Mouse (Mus musculus): ENCODE measurements around the gene Lzts2. TPM values are rescaled to one million over a fixed set of nuclear protein-coding genes. Genes with fewer than 3 reads are reported as not detected.

Lzts2 gene
- polyA plus RNA-seq, 1 experiment from 2014 or later = 41.0 TPM

DNA sequence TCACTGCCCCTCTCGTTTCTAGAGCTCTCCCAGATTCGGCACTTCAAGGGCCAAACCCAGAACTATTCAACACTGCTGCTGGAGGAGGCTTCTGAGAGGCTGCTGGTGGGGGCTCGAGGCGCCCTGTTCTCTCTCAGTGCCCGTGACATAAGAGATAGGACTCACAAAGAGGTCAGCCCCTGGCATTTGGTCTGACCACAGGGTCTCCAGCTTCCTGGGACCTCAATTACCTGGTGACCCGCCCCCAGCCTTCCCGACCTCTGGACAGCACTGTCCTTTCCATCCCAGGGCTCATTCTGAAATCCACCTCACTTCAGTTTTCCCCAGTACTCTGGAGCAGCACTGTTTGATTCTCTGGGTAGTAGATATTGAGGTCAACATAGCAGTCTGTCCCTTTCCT lies 21.5 kb upstream of the Lzts2 start:
- H3K27me3 ChIP-seq (ENCODE audit: control insufficient read depth, insufficient read depth, low read length) = no peaks in the 10 kb centered on the region
- ATAC-seq (ENCODE audit: low FRiP score) (no peak), DNase-seq (ENCODE audit: low spot score) (no peak)
- no peaks in the 10 kb centered on the region for H3K36me3 ChIP-seq (ENCODE audit: control insufficient read depth, insufficient read depth, low read length)
- H3K9me3 ChIP-seq (ENCODE audit: control insufficient read depth, low read length) = no peaks in the 10 kb centered on the region
- H3K4me1 ChIP-seq (replicated peaks; ENCODE audit: control insufficient read depth, insufficient read depth, low read length) = peaks cover 5% of the 10 kb centered on the region; the same call in 1 of the 2 replicates
- H3K4me2 ChIP-seq (replicated peaks; ENCODE audit: low read depth, low read length) = no peak overlapping the region
- H3K27ac ChIP-seq (ENCODE audit: low read depth, low read length) = no peak overlapping the region
- 67% methylated on average over 7 of the region's 7 CpGs for WGBS
- H3K9ac ChIP-seq (ENCODE audit: low read depth, low read length) = no peak overlapping the region
- H3K4me3 ChIP-seq (ENCODE audit: low read depth, low read length) = no peak overlapping the region

DNA sequence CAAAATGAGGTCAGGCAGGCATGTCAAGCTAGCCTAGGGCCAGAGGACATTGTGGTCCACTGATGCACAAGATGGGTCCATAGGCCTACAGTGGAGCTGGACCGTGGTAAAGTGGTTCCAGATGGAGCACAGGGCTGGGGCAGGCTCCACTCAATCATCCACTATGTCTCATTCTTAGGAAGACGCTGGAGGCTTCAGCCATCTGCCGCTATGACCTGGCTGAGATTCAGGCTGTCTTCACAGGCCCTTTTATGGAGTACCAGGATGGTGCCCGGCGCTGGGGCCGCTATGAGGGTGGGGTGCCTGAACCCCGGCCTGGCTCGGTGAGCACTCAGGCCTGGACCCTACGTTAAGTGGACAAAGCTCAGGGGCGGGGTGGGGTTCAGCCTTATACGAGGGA lies 16.4 kb upstream of the Lzts2 start:
- no peaks in the 10 kb centered on the region for H3K9me3 ChIP-seq (ENCODE audit: control insufficient read depth, low read length)
- no peak for DNase-seq (ENCODE audit: low spot score)
- 78% methylated on average over 11 of the region's 11 CpGs for WGBS
- no peak overlapping the region for H3K4me2 ChIP-seq (replicated peaks; ENCODE audit: low read depth, low read length)
- ATAC-seq (ENCODE audit: low FRiP score) = no peak
- no peaks in the 10 kb centered on the region for H3K4me1 ChIP-seq (replicated peaks; ENCODE audit: control insufficient read depth, insufficient read depth, low read length)
- H3K27ac ChIP-seq (ENCODE audit: low read depth, low read length) = no peak overlapping the region
- 0 out of 2 replicates have a peak, but pooled peaks cover 3% of the 10 kb centered on the region for H3K36me3 ChIP-seq (ENCODE audit: control insufficient read depth, insufficient read depth, low read length)
- H3K4me3 ChIP-seq (ENCODE audit: low read depth, low read length) = no peak overlapping the region
- H3K27me3 ChIP-seq (ENCODE audit: control insufficient read depth, insufficient read depth, low read length) = no peaks in the 10 kb centered on the region
- H3K9ac ChIP-seq (ENCODE audit: low read depth, low read length) = no peak overlapping the region

DNA sequence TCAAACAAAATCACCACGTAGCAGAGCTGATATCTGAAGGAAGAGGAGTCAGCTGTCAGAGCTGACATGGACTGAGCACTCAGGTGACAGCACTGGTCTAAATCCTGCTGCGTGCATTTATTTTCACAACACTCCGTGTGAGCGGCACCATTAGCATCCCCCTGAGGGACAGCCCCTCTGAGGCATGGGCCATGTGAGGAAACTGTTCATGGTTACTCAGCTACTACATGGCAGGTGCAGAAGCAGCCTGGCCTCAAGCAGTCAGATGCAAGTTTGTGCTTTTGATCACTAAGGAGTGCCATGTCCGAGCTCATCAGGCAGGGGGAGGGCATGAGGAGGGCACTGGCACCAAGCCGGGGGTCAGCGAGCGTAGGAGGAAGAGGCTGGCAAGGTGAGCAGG lies 14.6 kb upstream of the Lzts2 start:
- Histone ChIP-seq H3K27me3 (ENCODE audit: control insufficient read depth, insufficient read depth, low read length) (no peaks in the 10 kb centered on the region), H3K4me2 (replicated peaks; ENCODE audit: low read depth, low read length) (no peak overlapping the region), H3K4me3 (ENCODE audit: low read depth, low read length) (no peak overlapping the region), H3K9ac (ENCODE audit: low read depth, low read length) (no peak overlapping the region), H3K27ac (ENCODE audit: low read depth, low read length) (no peak overlapping the region), H3K9me3 (ENCODE audit: control insufficient read depth, low read length) (no peaks in the 10 kb centered on the region), H3K4me1 (replicated peaks; ENCODE audit: control insufficient read depth, insufficient read depth, low read length) (no peaks in the 10 kb centered on the region), H3K36me3 (ENCODE audit: control insufficient read depth, insufficient read depth, low read length) (0 out of 2 replicates have a peak, but pooled peaks cover 3% of the 10 kb centered on the region)
- 90% methylated on average over 8 of the region's 8 CpGs for WGBS
- no peak for DNase-seq (ENCODE audit: low spot score)
- no peak for ATAC-seq (ENCODE audit: low FRiP score)

DNA sequence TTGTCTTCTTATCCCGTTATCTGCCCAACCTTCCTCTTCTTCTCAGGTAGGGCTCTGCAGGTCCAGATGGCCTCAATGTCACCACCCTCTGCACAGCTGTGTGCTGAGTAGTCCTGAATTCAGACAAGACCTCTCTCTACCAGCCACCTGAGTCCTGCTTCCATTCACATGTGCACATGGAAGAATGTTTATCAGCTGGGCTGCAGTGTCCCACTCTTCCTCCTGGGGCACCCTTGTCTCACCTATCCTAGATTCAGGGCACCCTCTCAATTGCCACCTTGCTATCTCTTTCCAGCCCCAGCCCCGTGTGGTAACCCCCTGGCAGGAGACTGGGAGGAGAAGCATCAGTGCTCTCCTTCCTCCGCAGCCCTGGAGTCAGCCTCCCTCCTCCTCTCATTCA lies 11.9 kb upstream of the Lzts2 start:
- no peak overlapping the region for H3K4me2 ChIP-seq (replicated peaks; ENCODE audit: low read depth, low read length)
- H3K9me3 ChIP-seq (ENCODE audit: control insufficient read depth, low read length) = no peaks in the 10 kb centered on the region
- H3K36me3 ChIP-seq (ENCODE audit: control insufficient read depth, insufficient read depth, low read length) = 0 out of 2 replicates have a peak, but pooled peaks cover 3% of the 10 kb centered on the region
- ATAC-seq (ENCODE audit: low FRiP score) (no peak), DNase-seq (ENCODE audit: low spot score) (no peak)
- H3K27me3 ChIP-seq (ENCODE audit: control insufficient read depth, insufficient read depth, low read length) = no peaks in the 10 kb centered on the region
- WGBS = 56% methylated on average over 3 of the region's 3 CpGs
- H3K27ac ChIP-seq (ENCODE audit: low read depth, low read length) = no peak overlapping the region
- no peak overlapping the region for H3K4me3 ChIP-seq (ENCODE audit: low read depth, low read length)
- H3K4me1 ChIP-seq (replicated peaks; ENCODE audit: control insufficient read depth, insufficient read depth, low read length) = peaks cover 4% of the 10 kb centered on the region; the same call in 1 of the 2 replicates
- no peak overlapping the region for H3K9ac ChIP-seq (ENCODE audit: low read depth, low read length)

DNA sequence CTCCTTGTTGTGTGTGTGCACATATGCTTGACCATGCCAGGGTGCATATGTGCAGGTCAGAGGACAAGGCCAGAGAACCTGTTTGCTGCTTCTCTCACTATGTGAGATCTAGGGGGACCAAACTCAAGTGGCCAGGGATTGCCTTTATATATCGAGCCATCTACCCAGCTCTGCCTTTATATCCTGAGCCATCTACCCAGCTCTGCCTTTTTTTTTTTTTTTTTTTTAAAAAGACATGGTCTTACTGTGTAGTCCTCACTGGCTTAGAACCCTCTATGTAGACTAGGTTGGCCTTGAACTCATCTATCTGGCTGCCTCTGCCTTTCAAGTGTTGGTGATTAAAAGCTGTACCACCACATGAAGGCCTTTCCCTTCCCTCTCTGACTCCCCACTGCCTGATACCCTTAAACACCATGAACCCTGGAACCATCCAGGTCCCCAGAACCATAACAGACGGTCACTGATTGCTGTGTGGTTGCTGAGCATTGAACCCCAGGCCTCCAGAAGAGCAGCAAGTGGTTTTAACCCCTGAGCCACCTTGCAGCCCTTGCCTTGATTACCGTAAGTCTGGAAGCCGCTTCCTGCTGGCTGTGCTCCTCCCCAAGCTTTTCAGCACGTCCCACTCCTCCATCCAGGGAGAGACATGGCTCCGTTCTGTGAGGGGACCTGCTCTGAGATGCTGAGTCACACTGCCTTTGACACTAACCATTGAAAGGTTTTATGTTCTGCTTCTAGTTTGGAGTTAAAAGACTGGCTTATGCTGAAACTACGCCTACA lies 10.3 kb upstream of the Lzts2 start:
- H3K9me3 ChIP-seq (ENCODE audit: control insufficient read depth, low read length) = no peaks in the 10 kb centered on the region
- no peak overlapping the region for H3K4me3 ChIP-seq (ENCODE audit: low read depth, low read length)
- 0 out of 2 replicates have a peak, but pooled peaks cover 3% of the 10 kb centered on the region for H3K36me3 ChIP-seq (ENCODE audit: control insufficient read depth, insufficient read depth, low read length)
- H3K27ac ChIP-seq (ENCODE audit: low read depth, low read length) = no peak overlapping the region
- H3K4me2 ChIP-seq (replicated peaks; ENCODE audit: low read depth, low read length) = no peak overlapping the region
- H3K27me3 ChIP-seq (ENCODE audit: control insufficient read depth, insufficient read depth, low read length) = no peaks in the 10 kb centered on the region
- H3K4me1 ChIP-seq (replicated peaks; ENCODE audit: control insufficient read depth, insufficient read depth, low read length) = peaks cover 4% of the 10 kb centered on the region; the same call in 1 of the 2 replicates
- no peak overlapping the region for H3K9ac ChIP-seq (ENCODE audit: low read depth, low read length)
- no peak for DNase-seq (ENCODE audit: low spot score)
- no peak for ATAC-seq (ENCODE audit: low FRiP score)
- WGBS = 89% methylated on average over 7 of the region's 7 CpGs

DNA sequence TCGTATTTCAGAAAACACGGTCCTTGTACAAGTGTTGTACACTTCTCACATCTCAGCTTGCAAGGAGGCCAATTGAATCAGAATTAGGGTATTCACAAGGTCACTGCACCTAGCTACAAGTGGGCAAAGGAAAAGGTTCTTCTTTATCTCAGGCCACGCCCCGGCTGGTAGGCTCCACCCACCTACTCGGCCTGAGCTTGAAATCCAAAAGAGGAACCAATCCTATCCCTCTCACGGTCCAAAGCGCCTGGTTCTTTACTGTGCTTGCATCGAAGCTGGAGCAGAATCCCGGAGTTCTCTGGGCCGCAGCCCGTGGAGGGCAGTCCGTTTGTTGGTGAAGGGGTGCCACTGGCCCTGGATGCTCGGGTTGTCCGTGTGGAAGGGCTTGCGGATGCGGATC lies 8.8 kb upstream of the Lzts2 start, which contains the start of gene Twnk:
TSS of gene Twnk (plus strand) at position 220 of the 400 bp plus-strand sequence.
- peak; percentile 61 for DNase-seq (ENCODE audit: low spot score)
- Histone ChIP-seq H3K9ac (ENCODE audit: low read depth, low read length) (peak within 1 kb of the TSS; percentile 67), H3K9me3 (ENCODE audit: control insufficient read depth, low read length) (no peaks in the 10 kb centered on the region), H3K27ac (ENCODE audit: low read depth, low read length) (peak within 1 kb of the TSS; percentile 58; the same call in 1 of the 2 replicates), H3K27me3 (ENCODE audit: control insufficient read depth, insufficient read depth, low read length) (no peaks in the 10 kb centered on the region), H3K4me3 (ENCODE audit: low read depth, low read length) (peak within 1 kb of the TSS; percentile 99), H3K36me3 (ENCODE audit: control insufficient read depth, insufficient read depth, low read length) (peaks cover 3% of the 10 kb centered on the region; the same call in 1 of the 2 replicates), H3K4me1 (replicated peaks; ENCODE audit: control insufficient read depth, insufficient read depth, low read length) (peaks cover 4% of the 10 kb centered on the region; the same call in 1 of the 2 replicates), H3K4me2 (replicated peaks; ENCODE audit: low read depth, low read length) (peak within 1 kb of the TSS; percentile 88)
- WGBS = 10% methylated on average over 16 of the region's 16 CpGs
- ATAC-seq (ENCODE audit: low FRiP score) = peak; percentile 2; the same call in 1 of the 2 replicates

DNA sequence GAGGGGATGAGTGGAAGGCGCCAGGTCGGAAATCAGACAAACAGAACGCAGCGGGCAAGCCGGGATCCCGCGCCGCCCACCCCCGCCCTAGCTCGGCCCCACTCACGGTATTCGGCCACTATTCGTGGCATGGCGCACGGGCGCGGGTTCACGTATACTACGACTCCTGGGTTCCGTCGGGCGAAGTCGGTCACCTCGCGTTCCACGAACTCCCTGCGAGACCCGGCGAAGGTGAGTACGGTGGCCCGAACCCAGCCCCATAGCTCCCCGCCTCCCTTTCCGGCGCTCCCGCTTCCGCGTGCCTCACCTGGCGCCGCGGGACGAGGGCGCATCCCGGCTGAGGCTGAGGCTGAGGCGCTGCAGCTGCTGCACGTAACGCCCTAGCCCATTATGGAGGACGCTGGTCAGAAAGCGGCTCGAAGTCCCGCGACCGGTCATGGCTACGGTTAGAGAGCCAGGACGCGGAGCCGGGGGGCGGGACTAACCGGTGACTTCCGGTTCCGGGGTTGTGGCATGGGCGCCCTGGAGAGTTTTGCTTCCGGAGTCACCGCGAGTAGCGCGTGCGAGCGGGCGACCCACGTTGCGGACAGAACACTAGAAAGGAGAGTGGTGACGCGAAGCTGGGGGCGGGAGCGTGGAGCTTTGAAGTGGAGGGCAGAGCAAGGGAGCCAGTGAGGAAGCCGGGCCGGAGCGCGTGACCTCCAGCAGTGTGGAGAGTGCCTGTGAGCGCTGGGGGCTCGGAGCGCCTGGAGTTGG lies 8.1 kb upstream of the Lzts2 start, which contains the start of gene Mrpl43:
TSS of gene Mrpl43 (minus strand) at position 486 of the 756 bp plus-strand sequence.
- H3K9me3 ChIP-seq (ENCODE audit: control insufficient read depth, low read length) = no peaks in the 10 kb centered on the region
- H3K27me3 ChIP-seq (ENCODE audit: control insufficient read depth, insufficient read depth, low read length) = no peaks in the 10 kb centered on the region
- ATAC-seq (ENCODE audit: low FRiP score) (peak; percentile 91), DNase-seq (ENCODE audit: low spot score) (peak; percentile 97)
- H3K9ac ChIP-seq (ENCODE audit: low read depth, low read length) = peak within 1 kb of the TSS; percentile 67
- peaks cover 6% of the 10 kb centered on the region; the same call in 1 of the 2 replicates for H3K36me3 ChIP-seq (ENCODE audit: control insufficient read depth, insufficient read depth, low read length)
- peaks cover 4% of the 10 kb centered on the region; the same call in 1 of the 2 replicates for H3K4me1 ChIP-seq (replicated peaks; ENCODE audit: control insufficient read depth, insufficient read depth, low read length)
- peak within 1 kb of the TSS; percentile 58; the same call in 1 of the 2 replicates for H3K27ac ChIP-seq (ENCODE audit: low read depth, low read length)
- H3K4me3 ChIP-seq (ENCODE audit: low read depth, low read length) = peak within 1 kb of the TSS; percentile 99
- WGBS = under 1% methylated on average over 73 of the region's 82 CpGs
- peak within 1 kb of the TSS; percentile 88 for H3K4me2 ChIP-seq (replicated peaks; ENCODE audit: low read depth, low read length)

DNA sequence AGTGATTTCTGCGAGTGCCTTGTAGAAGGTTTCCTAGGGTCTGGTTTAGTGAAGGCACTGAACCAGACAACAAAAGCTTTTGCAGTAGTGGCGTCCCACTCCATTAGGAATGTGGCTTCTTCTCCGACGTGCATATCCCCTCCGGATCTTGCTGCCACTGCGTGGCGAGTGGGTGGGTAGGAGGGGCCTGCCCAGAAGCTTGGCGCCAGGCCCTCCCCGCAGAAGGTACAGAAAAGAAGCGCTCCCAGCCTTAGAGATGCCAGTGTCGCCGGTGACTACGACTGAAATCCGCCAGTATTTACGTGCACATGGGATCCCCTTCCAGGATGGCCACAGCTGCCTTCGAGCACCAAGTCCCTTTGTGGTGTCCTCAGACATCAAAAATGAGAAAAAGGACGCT lies 7.2 kb upstream of the Lzts2 start:
- no peaks in the 10 kb centered on the region for H3K27me3 ChIP-seq (ENCODE audit: control insufficient read depth, insufficient read depth, low read length)
- no peaks in the 10 kb centered on the region for H3K9me3 ChIP-seq (ENCODE audit: control insufficient read depth, low read length)
- no peak overlapping the region for H3K27ac ChIP-seq (ENCODE audit: low read depth, low read length)
- H3K4me3 ChIP-seq (ENCODE audit: low read depth, low read length) = peak overlapping the region; percentile 99
- DNase-seq (ENCODE audit: low spot score) = no peak
- peaks cover 4% of the 10 kb centered on the region; the same call in 1 of the 2 replicates for H3K4me1 ChIP-seq (replicated peaks; ENCODE audit: control insufficient read depth, insufficient read depth, low read length)
- peak overlapping the region; percentile 88 for H3K4me2 ChIP-seq (replicated peaks; ENCODE audit: low read depth, low read length)
- H3K9ac ChIP-seq (ENCODE audit: low read depth, low read length) = peak overlapping the region; percentile 67
- WGBS = 50% methylated on average over 17 of the region's 17 CpGs
- peaks cover 6% of the 10 kb centered on the region; the same call in 1 of the 2 replicates for H3K36me3 ChIP-seq (ENCODE audit: control insufficient read depth, insufficient read depth, low read length)
- no peak for ATAC-seq (ENCODE audit: low FRiP score)

Measured in hindbrain, embryonic 11.5 days (tissue).